Comparison of ENCODE assay signal across 11 mouse cellular contexts in genomic region chr14:122684250-122684649, GRCm38 (mm10).
A peak's percentile ranks its signal among the peaks of the same experiment; 100 is the strongest.
DNase-seq lines count a peak whose midpoint lies in the region; ATAC-seq and TF ChIP-seq lines count a peak whose summit lies in the region.
"Had no signal": no experiment of that assay in that cellular context is flagged by ENCODE, and none has a peak within 500 bp of the region (broad histone marks: within the 10 kb centered on the region; RNA-seq: fewer than 3 reads in every experiment).

No protein-coding gene starts in this region.

- H3K9me3 ChIP-seq in MEL (replicated peaks; ENCODE audit: insufficient read depth, low read length): no peaks in the 10 kb centered on the region
- no peaks in the 10 kb centered on the region for H3K9me3 ChIP-seq in forebrain, embryonic 13.5 days (replicated peaks)
- H3K9me3 ChIP-seq in midbrain, embryonic 14.5 days (ENCODE audit: control insufficient read depth, low read length): no peaks in the 10 kb centered on the region
- H3K9me3 ChIP-seq: limb, embryonic 12.5 days; lung, embryonic 15.5 days had no signal

- H3K9ac ChIP-seq in MEL (ENCODE audit: control insufficient read depth, low read depth, low read length, poor library complexity, severe bottlenecking): no peak overlapping the region
- H3K9ac ChIP-seq in forebrain, embryonic 13.5 days: no peak overlapping the region
- no peak overlapping the region for H3K9ac ChIP-seq in midbrain, embryonic 14.5 days (replicated peaks; ENCODE audit: low read length)
- H3K9ac ChIP-seq: limb, embryonic 12.5 days; lung, embryonic 15.5 days had no signal

- 74% methylated on average over 4 of the region's 4 CpGs for WGBS in forebrain, embryonic 13.5 days
- 63% methylated on average over 4 of the region's 4 CpGs for WGBS in midbrain, embryonic 14.5 days

- no peaks in the 10 kb centered on the region for H3K79me2 ChIP-seq in MEL (ENCODE audit: control insufficient read depth, insufficient read depth, low read length, poor library complexity)

- no peak for TF ChIP-seq CTCF in MEL (IDR thresholded peaks at IDR 0.05 in 2 of 3, conservative IDR thresholded peaks at IDR 0.05 in 1 of 3; ENCODE audit: control insufficient read depth in 1 of 3, insufficient read depth in 1 of 3, low read depth in 2 of 3, low read length in 3 of 3, poor library complexity in 1 of 3, severe bottlenecking in 1 of 3)

- ATAC-seq in cerebellum, adult (ENCODE audit: insufficient number of reproducible peaks, low FRiP score, low TSS enrichment): peak; percentile 80
- 0 out of 2 replicates have a peak, but pooled peaks have one; percentile 55 for ATAC-seq in forebrain, embryonic 13.5 days
- 0 out of 2 replicates have a peak, but pooled peaks have one; percentile 24 for ATAC-seq in midbrain, embryonic 14.5 days (ENCODE audit: low FRiP score, low TSS enrichment)

- no peak overlapping the region for H3K4me2 ChIP-seq in forebrain, embryonic 13.5 days
- H3K4me2 ChIP-seq in midbrain, embryonic 14.5 days (ENCODE audit: low read length): no peak overlapping the region; the same call in 1 of the 2 replicates
- H3K4me2 ChIP-seq: limb, embryonic 12.5 days; lung, embryonic 15.5 days had no signal

- peak; percentile 13 for DNase-seq in MEL (ENCODE audit: low read depth, low spot score)
- peak; percentile 23 for DNase-seq in midbrain, embryonic 14.5 days
- no peak for DNase-seq in layer of hippocampus, adult 8-10 months (ENCODE audit: low spot score in 2 of 2)
- no peak for DNase-seq in frontal cortex, postnatal 10 days (ENCODE audit: low spot score in 2 of 2)
- no peak for DNase-seq in lung, postnatal 10 days
- DNase-seq: kidney, postnatal 25 days had no signal

- no peak overlapping the region for H3K27ac ChIP-seq in MEL (ENCODE audit: control insufficient read depth, low read depth, low read length)
- no peak overlapping the region; the same call in 1 of the 2 replicates for H3K27ac ChIP-seq in forebrain, embryonic 13.5 days
- H3K27ac ChIP-seq in midbrain, embryonic 14.5 days (replicated peaks; ENCODE audit: low read depth, low read length): 0 out of 2 replicates have a peak overlapping the region, but pooled peaks have one; percentile 49
- H3K27ac ChIP-seq: limb, embryonic 12.5 days; lung, embryonic 15.5 days had no signal

- no peaks in the 10 kb centered on the region; a peak in 2 of 4 replicates for H3K36me3 ChIP-seq in MEL (ENCODE audit: control insufficient read depth in 1 of 2, insufficient read depth in 2 of 2, low read length in 2 of 2)
- H3K36me3 ChIP-seq in forebrain, embryonic 13.5 days (ENCODE audit: poor library complexity, severe bottlenecking): no peaks in the 10 kb centered on the region
- no peaks in the 10 kb centered on the region for H3K36me3 ChIP-seq in midbrain, embryonic 14.5 days (ENCODE audit: control insufficient read depth, insufficient read depth, low read length)
- H3K36me3 ChIP-seq: limb, embryonic 12.5 days; lung, embryonic 15.5 days had no signal

- H3K4me3 ChIP-seq in MEL (ENCODE audit: control insufficient read depth in 1 of 2, insufficient read depth in 1 of 2, low read depth in 2 of 2, low read length in 2 of 2): no peak overlapping the region
- no peak overlapping the region for H3K4me3 ChIP-seq in forebrain, embryonic 13.5 days
- H3K4me3 ChIP-seq in midbrain, embryonic 14.5 days (replicated peaks; ENCODE audit: low read depth, low read length): no peak overlapping the region
- H3K4me3 ChIP-seq: erythroblast, embryonic 14.5 days; limb, embryonic 12.5 days; lung, embryonic 15.5 days had no signal

- no peak for TF ChIP-seq POLR2A in MEL (IDR thresholded peaks at IDR 0.05; ENCODE audit: control insufficient read depth in 1 of 2, insufficient read depth in 1 of 2, low read depth in 1 of 2, low read length in 2 of 2, poor library complexity in 1 of 2)

- no peak for TF ChIP-seq RAD21 in MEL (IDR thresholded peaks at IDR 0.05; ENCODE audit: low read depth, low read length)

- peaks cover 0 to 8% of the 10 kb centered on the region in 2 experiments; a peak in 2 of 4 replicates for H3K4me1 ChIP-seq in MEL (ENCODE audit: control insufficient read depth in 1 of 2, insufficient read depth in 2 of 2, low read length in 2 of 2)
- peaks cover 17% of the 10 kb centered on the region for H3K4me1 ChIP-seq in forebrain, embryonic 13.5 days
- peaks cover 4% of the 10 kb centered on the region; the same call in 1 of the 2 replicates for H3K4me1 ChIP-seq in midbrain, embryonic 14.5 days (ENCODE audit: control insufficient read depth, insufficient read depth, low read length)

- no peaks in the 10 kb centered on the region for H3K27me3 ChIP-seq in MEL (ENCODE audit: control insufficient read depth in 1 of 2, insufficient read depth in 2 of 2, low read length in 2 of 2)
- H3K27me3 ChIP-seq in forebrain, embryonic 13.5 days: no peaks in the 10 kb centered on the region
- no peaks in the 10 kb centered on the region for H3K27me3 ChIP-seq in midbrain, embryonic 14.5 days (ENCODE audit: control insufficient read depth, insufficient read depth, low read length)
- H3K27me3 ChIP-seq: limb, embryonic 12.5 days; lung, embryonic 15.5 days had no signal

- no peak for TF ChIP-seq EP300 in MEL (IDR thresholded peaks at IDR 0.05; ENCODE audit: low read depth in 1 of 2, low read length in 2 of 2)

TF ChIP-seq in MEL, 35 proteins besides CTCF, POLR2A, EP300 and RAD21:
- TF ChIP-seq TAL1 (IDR thresholded peaks at IDR 0.05; ENCODE audit: low read length) (no peak), GABPA (IDR thresholded peaks at IDR 0.05; ENCODE audit: low read depth, low read length) (no peak), NELFE (IDR thresholded peaks at IDR 0.05; ENCODE audit: low read depth, low read length) (no peak), MXI1 (IDR thresholded peaks at IDR 0.05; ENCODE audit: low read depth, low read length) (no peak), USF2 (IDR thresholded peaks at IDR 0.05; ENCODE audit: borderline replicate concordance in 1 of 2, insufficient read depth in 1 of 2, low read depth in 1 of 2, low read length in 2 of 2) (no peak), POLR2AphosphoS5 (IDR thresholded peaks at IDR 0.05; ENCODE audit: borderline replicate concordance, low read depth, low read length) (no peak), MAFK (IDR thresholded peaks at IDR 0.05; ENCODE audit: borderline replicate concordance, low read depth, low read length) (no peak)

Comparison
In these comparisons a context has a peak if more than half of its experiments do, and no peak if none do; other contexts are left out.
1. DNase-seq: peak in MEL (single experiment) and midbrain, embryonic 14.5 days (single experiment); none in layer of hippocampus, adult 8-10 months (0 of 2), frontal cortex, postnatal 10 days (0 of 2) and lung, postnatal 10 days (single experiment).
2. ATAC-seq: peak in every context shown above with its lines; median percentile 80 in cerebellum, adult; 55 in forebrain, embryonic 13.5 days; 24 in midbrain, embryonic 14.5 days.